Mouse (Mus musculus): ENCODE results near the gene Ly6c1.
"Not testable (repeated sequence)": the region's sequence is repeated elsewhere in the genome, so short reads cannot be mapped to it uniquely, and the experiment has no call there.

Ly6c1 gene

GRCm38 (mm10) chr15:75048642-75049261, at the start of gene Ly6c1:
Gene Ly6c1 (minus strand): TSS chr15:75048830.
- DNase-seq (ENCODE audit: low spot score), result not testable (repeated sequence)

- DNase-seq (ENCODE audit: low spot score), result peak; percentile 16
Measured at GRCm38 (mm10) chr15:75088041-75088440, 39.4 kb upstream of the Ly6c1 start.

- no peak for DNase-seq (ENCODE audit: low spot score)
Measured at GRCm38 (mm10) chr15:75069965-75070364, 21.3 kb upstream of the Ly6c1 start.

GRCm38 (mm10) chr15:75062030-75062574, 13.5 kb upstream of the Ly6c1 start:
- DNase-seq (ENCODE audit: low spot score), result peak; percentile 75

- peak; percentile 66 for DNase-seq (ENCODE audit: low spot score)
Measured at GRCm38 (mm10) chr15:75060505-75060904, 11.9 kb upstream of the Ly6c1 start.

- no peak for DNase-seq (ENCODE audit: low spot score)
Measured at GRCm38 (mm10) chr15:75055985-75056384, 7.4 kb upstream of the Ly6c1 start.

- DNase-seq (ENCODE audit: low spot score), result not testable (repeated sequence)
Measured at GRCm38 (mm10) chr15:75055425-75055824, 6.8 kb upstream of the Ly6c1 start.

GRCm38 (mm10) chr15:75052414-75052813, 3.8 kb upstream of the Ly6c1 start:
- DNase-seq (ENCODE audit: low spot score), result not testable (repeated sequence)

- DNase-seq (ENCODE audit: low spot score), result not testable (repeated sequence)
Measured at GRCm38 (mm10) chr15:75051141-75051540, 2.5 kb upstream of the Ly6c1 start.

- DNase-seq (ENCODE audit: low spot score), result not testable (repeated sequence)
Measured at GRCm38 (mm10) chr15:75050593-75050992, 2.0 kb upstream of the Ly6c1 start.

GRCm38 (mm10) chr15:75049811-75050210, 1.2 kb upstream of the Ly6c1 start:
- not testable (repeated sequence) for DNase-seq (ENCODE audit: low spot score)

GRCm38 (mm10) chr15:75047970-75048320, 685 bp downstream of the Ly6c1 start:
- DNase-seq (ENCODE audit: low spot score), result not testable (repeated sequence)

- DNase-seq (ENCODE audit: low spot score), result not testable (repeated sequence)
Measured at GRCm38 (mm10) chr15:75047313-75047969, 1.2 kb downstream of the Ly6c1 start.

- DNase-seq (ENCODE audit: low spot score), result not testable (repeated sequence)
Measured at GRCm38 (mm10) chr15:75045501-75045900, 3.1 kb downstream of the Ly6c1 start.

GRCm38 (mm10) chr15:75021020-75021759, 27.4 kb downstream of the Ly6c1 start:
- DNase-seq (ENCODE audit: low spot score), result not testable (repeated sequence)

GRCm38 (mm10) chr15:75019446-75019845, 29.2 kb downstream of the Ly6c1 start:
- DNase-seq (ENCODE audit: low spot score), result peak; percentile 57

Data from retina, embryonic 14.5 days (tissue).